Mouse (Mus musculus): ENCODE measurements around the gene Fnbp1l.

GRCm38 (mm10) chr3:122545346-122545745 lies 74.2 kb downstream of the Fnbp1l start:
- TF ChIP-seq CTCF (IDR thresholded peaks at IDR 0.05; ENCODE audit: low read depth, low read length) (no peak), POLR2AphosphoS5 (IDR thresholded peaks at IDR 0.05; ENCODE audit: insufficient replicate concordance, low read depth, low read length) (no peak), GATA1 (IDR thresholded peaks at IDR 0.05; ENCODE audit: borderline replicate concordance, low read length) (no peak)

All from G1E (cell line).